Mouse (Mus musculus) forebrain, embryonic 11.5 days (tissue): Measurements from ENCODE around the gene Fgf3. TPM values are rescaled to one million over a fixed set of nuclear protein-coding genes. Genes with fewer than 3 reads are reported as not detected.

ENCODE experiments used
- ATAC-seq: fragments of 200-750 bp; cut with Nextera tagmentation; replicated peaks from 2 replicates; pipeline ENCODE4 v1.8.0; 2017; ENCODE audit warnings: moderate TSS enrichment; ENCODE audit not compliant: low FRiP score
- DNase-seq: peaks from one replicate; pipeline ENCODE4 v3.0.0-alpha.2; 2017; ENCODE audit warnings: low spot score
- H3K27ac ChIP-seq: fragments of 300-500 bp; sonication (generic); 2 replicates; pipeline ENCODE4 v1.5.1; 2014; ENCODE audit warnings: low read depth, low read length
- H3K27me3 ChIP-seq: fragments of 300-500 bp; sonication (generic); 2 replicates; pipeline ENCODE4 v1.6.1; 2014; ENCODE audit warnings: mild to moderate bottlenecking, low read length, mixed read lengths; ENCODE audit not compliant: control insufficient read depth, insufficient read depth
- H3K36me3 ChIP-seq: fragments of 300-500 bp; sonication (generic); 2 replicates; pipeline ENCODE4 v1.6.1; 2014; ENCODE audit warnings: mild to moderate bottlenecking, low read length, moderate library complexity, mixed read lengths; ENCODE audit not compliant: control insufficient read depth, insufficient read depth
- H3K4me1 ChIP-seq: fragments of 300-500 bp; sonication (generic); replicated peaks from 2 replicates; pipeline ENCODE4 v1.6.1; 2014; ENCODE audit warnings: low read length, mixed read lengths; ENCODE audit not compliant: control insufficient read depth, insufficient read depth
- H3K4me2 ChIP-seq: fragments of 300-500 bp; sonication (generic); 2 replicates; pipeline ENCODE4 v1.6.1; 2014; ENCODE audit warnings: low read depth, mild to moderate bottlenecking, low read length, moderate library complexity, mixed read lengths; ENCODE audit not compliant: severe bottlenecking
- H3K4me3 ChIP-seq: fragments of 300-500 bp; sonication (generic); 2 replicates; pipeline ENCODE4 v1.5.1; 2014; ENCODE audit warnings: low read depth, low read length
- H3K9ac ChIP-seq: fragments of 300-500 bp; sonication (generic); 2 replicates; pipeline ENCODE4 v1.6.1; 2014; ENCODE audit warnings: low read length
- H3K9me3 ChIP-seq: fragments of 300-500 bp; sonication (generic); 2 replicates; pipeline ENCODE4 v1.6.1; 2016; ENCODE audit warnings: low read length, mixed read lengths; ENCODE audit not compliant: control insufficient read depth
- WGBS: fragments of 180-500 bp; shearing (Covaris S2); extraction: QIAGEN DNeasy Blood & Tissue Kit; methylation state at CpG from one replicate; pipeline ENCODE4 v1.1.7; 2014; 5-methylcytosine and 5-hydroxymethylcytosine counted together
- polyA plus RNA-seq: library from polyadenylated mRNA; unstranded; fragments of >200 nt; fragmentation: Nextera tagmentation; extraction: Ambion mirVana; gene quantifications from 2 replicates; pipeline ENCODE4 v1.2.1, GENCODE M21; 2014

Fgf3 gene
- polyA plus RNA-seq, 1 experiment from 2014 or later: 1.9 TPM

DNA sequence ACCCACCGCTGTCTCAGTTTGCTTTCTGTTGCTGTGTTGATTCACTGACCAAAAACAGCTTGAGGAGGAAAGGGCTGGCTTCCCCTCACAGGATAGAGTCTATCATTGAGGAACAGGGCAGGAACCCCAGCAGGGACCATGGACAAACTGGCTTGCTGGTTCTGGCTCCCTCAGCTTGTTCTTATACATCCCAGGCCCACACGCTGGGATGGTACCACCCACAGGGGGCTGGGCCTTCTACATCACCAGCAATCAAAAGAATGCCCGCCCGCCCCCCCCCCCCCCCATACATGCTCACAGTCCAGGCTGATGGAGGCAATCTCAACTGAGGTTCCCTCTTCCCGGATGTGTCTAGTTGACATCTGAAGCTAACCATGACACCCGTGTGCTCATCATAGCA is 30.8 kb upstream of the Fgf3 start:
- Histone ChIP-seq H3K4me3 (no peak overlapping the region), H3K9me3 (no peaks in the 10 kb centered on the region), H3K4me1 (no peaks in the 10 kb centered on the region), H3K27me3 (no peaks in the 10 kb centered on the region), H3K27ac (no peak overlapping the region), H3K4me2 (no peak overlapping the region), H3K36me3 (no peaks in the 10 kb centered on the region), H3K9ac (no peak overlapping the region)
- WGBS: 68% methylated on average over 6 of the region's 6 CpGs
- DNase-seq: no peak
- ATAC-seq: no peak

DNA sequence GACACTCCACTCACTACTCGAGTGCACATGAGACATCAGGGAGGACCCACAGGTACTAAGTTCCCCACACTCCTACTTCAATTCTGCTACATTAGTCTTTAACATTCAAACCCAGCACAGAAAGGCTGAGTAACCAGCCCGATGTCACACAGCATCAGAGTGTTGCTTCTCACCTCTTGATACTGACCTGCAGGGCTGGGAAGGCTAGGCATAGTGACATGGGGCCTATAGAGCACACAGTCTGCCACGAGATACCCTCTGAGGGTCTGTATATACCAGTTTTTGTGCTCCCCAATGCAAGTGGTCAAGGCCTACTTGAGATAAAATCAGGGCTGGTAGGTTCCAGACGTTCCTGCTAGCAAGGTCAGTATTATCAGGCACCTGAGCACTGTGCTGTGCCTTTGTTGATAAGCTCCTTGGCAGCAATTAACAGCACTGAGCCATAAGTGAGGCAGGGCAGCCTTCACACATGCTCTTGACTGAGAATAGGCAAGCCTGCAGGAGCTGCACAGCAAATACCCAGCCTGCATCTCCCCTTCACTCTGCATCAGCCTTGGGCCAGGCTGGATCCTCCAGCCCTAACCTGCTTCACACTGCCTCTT is 29.8 kb upstream of the Fgf3 start:
- 75% methylated on average over 4 of the region's 4 CpGs for WGBS
- no peaks in the 10 kb centered on the region for H3K36me3 ChIP-seq
- H3K27me3 ChIP-seq: no peaks in the 10 kb centered on the region
- H3K9me3 ChIP-seq: no peaks in the 10 kb centered on the region
- ATAC-seq (no peak), DNase-seq (no peak)
- H3K4me3 ChIP-seq: no peak overlapping the region
- H3K27ac ChIP-seq: no peak overlapping the region
- H3K4me1 ChIP-seq: no peaks in the 10 kb centered on the region
- H3K9ac ChIP-seq: no peak overlapping the region
- H3K4me2 ChIP-seq: no peak overlapping the region

DNA sequence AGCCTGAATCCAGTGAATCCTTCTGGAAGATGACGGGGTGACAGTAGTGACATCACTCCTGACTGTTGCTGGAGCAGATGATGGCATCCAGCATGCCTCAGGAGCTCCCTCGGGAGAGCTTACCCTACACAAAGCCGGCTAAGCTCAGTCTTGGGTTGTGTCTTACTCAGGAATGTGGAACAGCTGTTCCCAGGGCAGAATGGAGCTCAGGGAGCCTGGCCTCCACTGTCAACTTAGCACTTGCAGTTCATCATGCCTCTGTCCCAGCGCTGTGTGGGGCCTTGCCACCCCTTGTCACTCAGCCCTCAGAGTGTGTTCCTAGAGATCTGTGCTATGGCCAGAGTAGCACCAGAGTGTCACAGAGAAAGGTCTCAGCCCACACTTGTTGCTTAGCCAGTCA is 26.4 kb upstream of the Fgf3 start:
- ATAC-seq (no peak), DNase-seq (no peak)
- Histone ChIP-seq H3K36me3 (no peaks in the 10 kb centered on the region), H3K9me3 (no peaks in the 10 kb centered on the region), H3K27ac (no peak overlapping the region), H3K9ac (no peak overlapping the region), H3K4me1 (peaks cover 1% of the 10 kb centered on the region; the same call in 1 of the 2 replicates), H3K27me3 (no peaks in the 10 kb centered on the region), H3K4me2 (no peak overlapping the region), H3K4me3 (no peak overlapping the region)
- 43% methylated on average over 4 of the region's 4 CpGs for WGBS

DNA sequence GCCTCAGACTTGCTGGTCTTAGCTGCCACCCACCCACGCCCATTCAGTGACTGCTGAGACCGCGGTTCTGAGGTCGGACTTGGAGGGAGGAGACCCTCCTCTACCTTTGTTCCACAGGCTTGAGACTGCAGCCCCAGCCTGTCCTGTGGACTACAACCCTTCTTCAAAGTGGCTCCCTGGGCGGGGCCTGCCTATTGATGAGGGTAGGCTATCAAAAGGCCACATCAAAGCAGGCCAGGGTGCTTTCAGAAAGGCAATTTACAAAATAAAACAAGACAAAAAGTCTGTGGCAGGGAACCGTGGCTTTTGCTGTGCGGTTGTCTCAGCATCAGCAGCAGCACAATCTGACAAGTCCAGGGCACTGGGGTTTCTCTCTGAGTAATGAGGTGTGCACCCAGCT is 16.0 kb upstream of the Fgf3 start:
- ATAC-seq (no peak), DNase-seq (no peak)
- no peak overlapping the region for H3K9ac ChIP-seq
- H3K4me3 ChIP-seq: no peak overlapping the region
- H3K27me3 ChIP-seq: no peaks in the 10 kb centered on the region
- H3K9me3 ChIP-seq: no peaks in the 10 kb centered on the region
- no peak overlapping the region for H3K4me2 ChIP-seq
- 26% methylated on average over 7 of the region's 7 CpGs for WGBS
- no peaks in the 10 kb centered on the region for H3K36me3 ChIP-seq
- H3K27ac ChIP-seq: no peak overlapping the region
- peaks cover 7% of the 10 kb centered on the region for H3K4me1 ChIP-seq

DNA sequence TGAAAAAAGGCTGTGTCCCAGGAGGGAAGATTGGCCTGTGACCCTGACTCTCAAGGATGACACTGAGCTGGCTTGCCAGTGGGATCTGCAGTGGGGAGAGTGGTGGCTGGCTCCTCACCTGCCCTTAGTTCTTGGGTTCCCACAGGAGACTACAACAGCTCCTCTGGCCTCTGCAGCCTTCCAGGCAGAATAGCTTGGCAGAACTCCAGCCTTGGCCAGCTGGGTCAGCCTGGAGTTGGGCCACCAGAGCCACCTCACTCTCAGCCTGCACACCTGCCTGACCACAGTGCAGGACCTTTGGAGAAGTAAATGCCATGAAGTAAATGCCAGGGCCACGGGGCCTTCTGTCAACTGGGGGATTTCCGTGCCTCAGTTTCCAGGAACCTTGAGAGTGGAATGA is 13.9 kb upstream of the Fgf3 start:
- H3K9me3 ChIP-seq: no peaks in the 10 kb centered on the region
- H3K9ac ChIP-seq: no peak overlapping the region
- H3K4me3 ChIP-seq: no peak overlapping the region
- no peak overlapping the region for H3K27ac ChIP-seq
- ATAC-seq (no peak), DNase-seq (no peak)
- 96% methylated on average over 2 of the region's 2 CpGs for WGBS
- no peaks in the 10 kb centered on the region for H3K36me3 ChIP-seq
- H3K27me3 ChIP-seq: no peaks in the 10 kb centered on the region
- H3K4me1 ChIP-seq: peaks cover 12% of the 10 kb centered on the region
- no peak overlapping the region for H3K4me2 ChIP-seq

DNA sequence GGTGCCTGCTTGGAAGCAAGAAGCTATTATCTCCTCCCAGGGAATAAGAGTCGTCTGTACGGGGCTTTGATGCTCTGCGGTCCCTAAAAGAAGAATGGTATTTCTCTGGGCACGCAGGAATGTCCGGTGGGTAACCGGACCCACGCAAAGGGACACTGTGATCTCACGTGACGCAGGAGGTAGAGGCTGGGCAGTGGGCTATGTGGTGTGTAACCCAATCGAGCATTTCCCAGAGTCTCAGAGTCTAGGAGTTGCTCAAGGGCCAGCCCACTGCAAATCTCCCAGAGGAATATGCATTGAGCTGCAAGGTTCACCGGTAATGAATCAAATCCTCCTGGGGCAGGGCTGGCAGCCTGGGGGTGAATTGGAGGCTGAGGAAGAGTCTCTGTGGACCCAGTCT is 9.5 kb upstream of the Fgf3 start:
- Histone ChIP-seq H3K27ac (no peak overlapping the region), H3K27me3 (no peaks in the 10 kb centered on the region)
- WGBS: 47% methylated on average over 11 of the region's 11 CpGs

DNA sequence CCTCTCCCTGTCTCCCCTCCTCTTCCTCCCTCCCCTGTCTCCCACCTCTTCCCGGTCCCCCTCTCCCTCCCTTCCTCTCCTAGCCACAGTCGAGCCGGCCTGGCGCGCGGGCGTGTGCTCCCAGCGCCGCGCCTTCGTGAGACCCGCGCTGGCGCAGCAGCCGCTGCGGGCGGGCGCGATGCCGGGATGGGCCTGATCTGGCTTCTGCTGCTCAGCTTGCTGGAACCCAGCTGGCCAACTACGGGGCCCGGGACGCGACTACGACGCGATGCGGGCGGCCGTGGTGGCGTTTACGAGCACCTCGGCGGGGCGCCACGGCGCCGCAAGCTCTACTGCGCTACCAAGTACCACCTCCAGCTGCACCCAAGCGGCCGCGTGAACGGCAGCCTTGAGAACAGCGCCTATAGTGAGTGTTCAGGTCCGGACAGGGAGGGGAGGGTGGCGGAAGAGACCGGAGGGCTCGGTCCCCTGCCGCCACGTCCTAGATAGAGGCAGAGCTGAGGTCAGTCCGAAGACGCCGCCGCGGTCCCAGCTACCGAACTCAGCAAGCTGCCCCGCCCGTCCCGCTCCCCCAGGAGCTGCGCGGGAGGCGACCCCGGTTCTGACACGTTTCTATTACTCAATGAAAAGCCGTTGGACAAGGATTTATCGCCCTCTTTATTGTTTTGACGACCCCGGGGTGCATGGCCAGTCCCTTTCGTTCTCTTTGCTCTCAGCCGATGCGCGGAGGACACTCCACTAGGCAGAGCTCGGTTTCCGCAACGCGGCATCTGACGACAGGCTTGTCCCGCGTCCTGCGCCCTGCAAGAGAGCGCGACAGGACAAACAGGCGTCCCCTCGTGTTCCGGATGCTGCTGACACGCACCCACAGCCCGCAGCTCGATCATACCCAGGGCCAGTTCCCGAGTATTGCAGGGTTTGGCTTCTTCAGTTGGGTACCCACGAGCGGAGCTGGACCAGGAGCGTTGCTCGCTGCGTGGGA is 930 bp downstream of the Fgf3 start:
- DNase-seq (peak; percentile 72), ATAC-seq (peak; percentile 48)
- WGBS: under 1% methylated on average over 93 of the region's 94 CpGs
- Histone ChIP-seq H3K27ac (no peak overlapping the region), H3K4me1 (peaks cover 13% of the 10 kb centered on the region; the same call in 1 of the 2 replicates), H3K36me3 (no peaks in the 10 kb centered on the region), H3K9ac (peak overlapping the region; percentile 2; the same call in 1 of the 2 replicates), H3K9me3 (no peaks in the 10 kb centered on the region), H3K4me2 (peak overlapping the region; percentile 47), H3K27me3 (peaks cover 58% of the 10 kb centered on the region), H3K4me3 (peak overlapping the region; percentile 32)

More for the DNA sequence above, 9.5 kb upstream of the Fgf3 start:
- DNase-seq (no peak), ATAC-seq (no peak)
- Histone ChIP-seq H3K4me3 (no peak overlapping the region), H3K9ac (no peak overlapping the region), H3K9me3 (no peaks in the 10 kb centered on the region), H3K4me1 (peaks cover 10% of the 10 kb centered on the region), H3K4me2 (no peak overlapping the region), H3K36me3 (no peaks in the 10 kb centered on the region)

DNA sequence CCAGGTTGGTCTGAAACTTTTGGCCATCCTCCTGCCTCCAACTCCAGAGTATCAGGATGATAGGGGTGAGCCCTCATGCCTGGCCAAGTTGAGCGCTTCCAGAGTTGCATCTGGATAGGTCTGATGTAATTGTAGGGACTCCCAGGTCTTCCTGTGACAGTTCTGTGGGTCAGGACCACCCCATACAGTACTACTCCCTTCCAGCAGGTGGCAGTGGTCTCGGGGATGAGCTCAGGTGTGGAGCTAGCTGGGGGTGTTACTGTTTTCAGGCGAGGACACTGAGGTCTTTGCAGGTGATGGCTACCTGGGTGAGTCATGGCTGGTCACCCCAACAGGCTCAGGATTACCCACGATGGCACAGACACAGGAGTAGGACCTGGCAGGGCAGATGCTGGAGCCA is 8.3 kb downstream of the Fgf3 start:
- Histone ChIP-seq H3K4me1 (no peaks in the 10 kb centered on the region), H3K9ac (no peak overlapping the region), H3K27ac (no peak overlapping the region), H3K27me3 (peaks cover 6% of the 10 kb centered on the region), H3K4me3 (no peak overlapping the region), H3K9me3 (no peaks in the 10 kb centered on the region), H3K4me2 (no peak overlapping the region), H3K36me3 (no peaks in the 10 kb centered on the region)
- WGBS: 26% methylated on average over 4 of the region's 4 CpGs
- DNase-seq (peak; percentile 67), ATAC-seq (no peak)
